Comparison of ENCODE assay signal across 13 mouse cellular contexts in genomic region chr16:26184647-26185262, GRCm38 (mm10).
DNase-seq lines count a peak whose midpoint lies in the region; ATAC-seq lines count a peak whose summit lies in the region.
"Had no signal": no experiment of that assay in that cellular context is flagged by ENCODE, and none has a peak within 500 bp of the region (broad histone marks: within the 10 kb centered on the region; RNA-seq: fewer than 3 reads in every experiment).

No protein-coding gene starts in this region.

- ATAC-seq in frontal cortex, adult (ENCODE audit: low TSS enrichment), result peak; percentile 31; the same call in 1 of the 2 replicates
- ATAC-seq in kidney, embryonic 15.5 days (replicated peaks; ENCODE audit: low FRiP score), result peak; percentile 62; the same call in 1 of the 2 replicates

- H3K4me2 ChIP-seq in kidney, embryonic 15.5 days, result no peak overlapping the region
- H3K4me2 ChIP-seq: hindbrain, embryonic 15.5 days; liver, embryonic 15.5 days; midbrain, embryonic 12.5 days had no signal

- H3K27me3 ChIP-seq in kidney, embryonic 15.5 days, result no peaks in the 10 kb centered on the region
- H3K27me3 ChIP-seq: hindbrain, embryonic 15.5 days; liver, embryonic 15.5 days; midbrain, embryonic 12.5 days had no signal

- no peaks in the 10 kb centered on the region for H3K36me3 ChIP-seq in kidney, embryonic 15.5 days
- H3K36me3 ChIP-seq: hindbrain, embryonic 15.5 days; liver, embryonic 15.5 days; midbrain, embryonic 12.5 days had no signal

- H3K9ac ChIP-seq in kidney, embryonic 15.5 days, result no peak overlapping the region
- H3K9ac ChIP-seq: hindbrain, embryonic 15.5 days; liver, embryonic 15.5 days; midbrain, embryonic 12.5 days had no signal

- no peak overlapping the region for H3K27ac ChIP-seq in kidney, embryonic 15.5 days
- H3K27ac ChIP-seq: hindbrain, embryonic 15.5 days; liver, embryonic 15.5 days; midbrain, embryonic 12.5 days had no signal

- H3K9me3 ChIP-seq in kidney, embryonic 15.5 days (replicated peaks), result no peaks in the 10 kb centered on the region
- H3K9me3 ChIP-seq: liver, embryonic 15.5 days; midbrain, embryonic 12.5 days had no signal

- no peak overlapping the region for H3K4me3 ChIP-seq in kidney, embryonic 15.5 days (replicated peaks)
- H3K4me3 ChIP-seq: hindbrain, embryonic 15.5 days; liver, embryonic 15.5 days; midbrain, embryonic 12.5 days had no signal

- 46% methylated on average over 6 of the region's 6 CpGs for WGBS in kidney, embryonic 15.5 days

- DNase-seq in frontal cortex, postnatal 36 days (ENCODE audit: low spot score in 2 of 2), result no peak
- DNase-seq in kidney, adult 9 months, result no peak
- peak; percentile 10 for DNase-seq in embryo, embryonic 10.5 days (ENCODE audit: low spot score)
- peak; percentile 15 to 58 for DNase-seq in lung, postnatal 4 days
- no peak for DNase-seq in testis, postnatal 14 days (ENCODE audit: low spot score)
- DNase-seq in right cerebral cortex, postnatal 36 days (ENCODE audit: low spot score in 2 of 2), result no peak
- DNase-seq: cerebellum, adult 9-11 months; thymus, postnatal 4 days had no signal

- peaks cover 11% of the 10 kb centered on the region for H3K4me1 ChIP-seq in kidney, embryonic 15.5 days
- H3K4me1 ChIP-seq: hindbrain, embryonic 15.5 days; liver, embryonic 15.5 days; midbrain, embryonic 12.5 days had no signal

Comparison
In these comparisons a context has a peak if more than half of its experiments do, and no peak if none do; other contexts are left out.
1. DNase-seq: peak in embryo, embryonic 10.5 days (single experiment) and lung, postnatal 4 days (2 of 2); none in frontal cortex, postnatal 36 days (0 of 2), kidney, adult 9 months (single experiment), testis, postnatal 14 days (single experiment) and right cerebral cortex, postnatal 36 days (0 of 2).